Mouse (Mus musculus) embryonic facial prominence, embryonic 11.5 days (tissue): Measurements from ENCODE around the gene Usp39. TPM values are rescaled to one million over a fixed set of nuclear protein-coding genes. Genes with fewer than 3 reads are reported as not detected.

ENCODE experiments used
- ATAC-seq: fragments of 200-750 bp; cut with Nextera tagmentation; replicated peaks from 2 replicates; pipeline ENCODE4 v1.8.0; 2017; ENCODE audit warnings: low read depth; ENCODE audit not compliant: insufficient number of reproducible peaks, low FRiP score, low TSS enrichment
- DNase-seq: peaks from one replicate; pipeline ENCODE4 v3.0.0-alpha.2; 2015; ENCODE audit warnings: low spot score
- H3K27ac ChIP-seq: fragments of 300-500 bp; sonication (generic); replicated peaks from 2 replicates; pipeline ENCODE4 v1.5.1; 2014; ENCODE audit warnings: mild to moderate bottlenecking, low read depth, low read length, control low read depth
- H3K27me3 ChIP-seq: fragments of 300-500 bp; sonication (generic); 2 replicates; pipeline ENCODE4 v1.6.1; 2014; ENCODE audit warnings: mild to moderate bottlenecking, low read length, moderate library complexity, mixed read lengths; ENCODE audit not compliant: control insufficient read depth, insufficient read depth
- H3K36me3 ChIP-seq: fragments of 300-500 bp; sonication (generic); replicated peaks from 2 replicates; pipeline ENCODE4 v1.6.1; 2014; ENCODE audit warnings: low read depth, mild to moderate bottlenecking, low read length, moderate library complexity, mixed read lengths; ENCODE audit not compliant: control insufficient read depth, insufficient read depth
- H3K4me1 ChIP-seq: fragments of 300-500 bp; sonication (generic); 2 replicates; pipeline ENCODE4 v1.6.1; 2014; ENCODE audit warnings: low read length, mixed read lengths; ENCODE audit not compliant: control insufficient read depth, insufficient read depth
- H3K4me2 ChIP-seq: fragments of 300-500 bp; sonication (generic); 2 replicates; pipeline ENCODE4 v1.6.1; 2014; ENCODE audit warnings: low read depth, mild to moderate bottlenecking, control low read depth, low read length, moderate library complexity
- H3K4me3 ChIP-seq: fragments of 300-500 bp; sonication (generic); 2 replicates; pipeline ENCODE4 v1.5.1; 2014; ENCODE audit warnings: low read depth, low read length, control low read depth
- H3K9ac ChIP-seq: fragments of 300-500 bp; sonication (generic); replicated peaks from 2 replicates; pipeline ENCODE4 v1.6.1; 2014; ENCODE audit warnings: mild to moderate bottlenecking, control low read depth, low read length
- H3K9me3 ChIP-seq: fragments of 300-500 bp; sonication (generic); replicated peaks from 2 replicates; pipeline ENCODE4 v1.6.1; 2016; ENCODE audit warnings: mild to moderate bottlenecking, low read length, inconsistent platforms, mixed read lengths; ENCODE audit not compliant: control insufficient read depth
- WGBS: fragments of 180-500 bp; shearing (Covaris S2); extraction: QIAGEN DNeasy Blood & Tissue Kit; methylation state at CpG from one replicate; pipeline ENCODE4 v1.1.7; 2014; 5-methylcytosine and 5-hydroxymethylcytosine counted together
- polyA plus RNA-seq: library from polyadenylated mRNA; unstranded; fragments of >200 nt; fragmentation: Nextera tagmentation; extraction: Ambion mirVana; gene quantifications from 2 replicates; pipeline ENCODE4 v1.2.1, GENCODE M21; 2014

Gene Usp39
- polyA plus RNA-seq, 1 experiment from 2014 or later, result 107 TPM

DNA sequence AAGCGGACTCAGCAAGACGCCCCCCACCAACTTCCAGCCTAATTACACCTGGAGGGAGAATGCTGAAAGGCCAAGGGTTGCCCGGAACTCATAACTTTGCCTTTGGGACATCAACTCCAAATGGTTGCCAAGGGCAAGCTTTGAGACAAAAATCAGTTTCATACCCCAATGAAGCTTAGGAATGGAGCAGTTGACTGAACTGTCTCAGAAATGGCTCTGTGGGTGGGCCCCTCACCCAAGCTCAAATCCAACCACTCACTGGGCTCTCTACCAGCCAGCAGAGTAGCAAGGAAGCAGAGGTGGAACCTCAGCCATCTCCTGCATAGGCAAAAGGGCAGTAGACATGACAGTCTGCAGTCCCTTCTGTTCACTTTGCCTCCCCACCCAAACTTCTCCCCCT lies 42.8 kb upstream of the Usp39 start:
- 62% methylated on average over 3 of the region's 3 CpGs for WGBS
- Histone ChIP-seq H3K36me3 (no peaks in the 10 kb centered on the region), H3K4me2 (no peak overlapping the region), H3K27me3 (no peaks in the 10 kb centered on the region), H3K4me1 (no peaks in the 10 kb centered on the region), H3K9ac (no peak overlapping the region), H3K9me3 (no peaks in the 10 kb centered on the region), H3K4me3 (no peak overlapping the region), H3K27ac (no peak overlapping the region)
- no peak for DNase-seq
- no peak for ATAC-seq

DNA sequence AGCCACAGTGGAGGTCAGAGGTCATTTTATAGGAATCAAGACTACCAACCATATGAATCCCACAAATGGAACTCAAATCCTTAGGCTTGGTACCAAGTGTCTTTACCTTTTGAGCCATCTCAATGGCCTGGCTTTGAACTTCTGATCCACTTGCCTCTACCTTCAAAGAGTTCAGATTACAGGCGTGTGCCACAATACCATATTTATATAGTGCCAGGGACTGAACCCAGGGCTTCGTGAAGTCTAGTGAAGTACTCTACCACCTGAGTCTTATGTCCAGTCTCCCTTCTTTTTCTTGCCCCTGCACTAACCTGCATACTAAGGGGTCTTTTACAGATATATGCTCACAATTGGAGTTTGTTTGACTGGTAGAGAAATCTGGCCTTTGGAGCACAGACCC lies 41.6 kb upstream of the Usp39 start:
- Histone ChIP-seq H3K9me3 (no peaks in the 10 kb centered on the region), H3K36me3 (no peaks in the 10 kb centered on the region), H3K9ac (no peak overlapping the region), H3K4me2 (no peak overlapping the region), H3K27ac (no peak overlapping the region), H3K4me3 (no peak overlapping the region), H3K27me3 (no peaks in the 10 kb centered on the region), H3K4me1 (no peaks in the 10 kb centered on the region)
- no peak for ATAC-seq
- 86% methylated on average over 2 of the region's 2 CpGs for WGBS
- DNase-seq, result no peak

DNA sequence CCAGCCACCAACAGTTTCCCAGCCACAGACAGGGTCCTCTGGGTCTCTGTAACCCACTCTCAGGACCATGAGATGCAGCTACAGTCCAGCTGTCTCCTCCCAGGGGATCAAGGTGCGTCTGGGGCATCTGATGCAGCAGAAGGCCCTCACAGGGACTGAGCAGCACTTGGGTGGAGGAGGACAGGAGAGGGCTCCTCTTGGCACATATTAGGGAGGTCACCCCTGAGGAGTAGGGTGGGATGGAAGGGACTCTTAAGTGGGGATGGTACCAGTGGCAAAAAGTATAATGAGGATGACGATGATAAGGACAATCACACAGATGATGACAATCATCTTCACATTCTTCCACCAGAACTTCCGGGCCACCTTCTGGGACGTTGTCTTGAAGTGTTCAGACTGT lies 40.3 kb upstream of the Usp39 start:
- Histone ChIP-seq H3K27ac (no peak overlapping the region), H3K4me3 (no peak overlapping the region), H3K27me3 (0 out of 2 replicates have a peak, but pooled peaks cover 2% of the 10 kb centered on the region), H3K4me1 (no peaks in the 10 kb centered on the region; the same call in 1 of the 2 replicates), H3K36me3 (no peaks in the 10 kb centered on the region), H3K4me2 (no peak overlapping the region), H3K9ac (no peak overlapping the region), H3K9me3 (no peaks in the 10 kb centered on the region)
- ATAC-seq (no peak), DNase-seq (no peak)
- 79% methylated on average over 4 of the region's 4 CpGs for WGBS

DNA sequence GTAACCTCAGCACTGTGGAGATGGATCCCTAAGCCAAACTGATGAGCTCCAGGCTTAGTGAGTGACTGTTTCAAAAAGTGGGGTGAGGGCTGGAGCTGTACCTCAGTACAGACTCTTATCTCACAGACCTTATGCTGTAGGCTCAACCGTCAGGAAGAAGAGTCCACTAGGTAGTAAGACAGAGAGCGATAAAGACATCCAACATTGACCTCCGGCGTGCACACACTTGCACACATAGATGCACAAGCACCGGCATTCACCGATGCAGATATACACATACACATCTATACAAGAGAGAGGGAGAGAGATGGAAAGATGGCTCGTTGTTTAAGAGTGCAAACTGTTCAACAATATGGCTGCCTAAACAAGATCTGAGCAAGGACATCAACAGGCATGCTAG lies 39.0 kb upstream of the Usp39 start:
- Histone ChIP-seq H3K4me1 (no peaks in the 10 kb centered on the region; the same call in 1 of the 2 replicates), H3K4me3 (no peak overlapping the region), H3K9me3 (no peaks in the 10 kb centered on the region), H3K36me3 (no peaks in the 10 kb centered on the region), H3K27me3 (peaks cover 5% of the 10 kb centered on the region; the same call in 1 of the 2 replicates), H3K4me2 (no peak overlapping the region), H3K9ac (no peak overlapping the region), H3K27ac (no peak overlapping the region)
- 93% methylated on average over 7 of the region's 7 CpGs for WGBS
- ATAC-seq (no peak), DNase-seq (no peak)

DNA sequence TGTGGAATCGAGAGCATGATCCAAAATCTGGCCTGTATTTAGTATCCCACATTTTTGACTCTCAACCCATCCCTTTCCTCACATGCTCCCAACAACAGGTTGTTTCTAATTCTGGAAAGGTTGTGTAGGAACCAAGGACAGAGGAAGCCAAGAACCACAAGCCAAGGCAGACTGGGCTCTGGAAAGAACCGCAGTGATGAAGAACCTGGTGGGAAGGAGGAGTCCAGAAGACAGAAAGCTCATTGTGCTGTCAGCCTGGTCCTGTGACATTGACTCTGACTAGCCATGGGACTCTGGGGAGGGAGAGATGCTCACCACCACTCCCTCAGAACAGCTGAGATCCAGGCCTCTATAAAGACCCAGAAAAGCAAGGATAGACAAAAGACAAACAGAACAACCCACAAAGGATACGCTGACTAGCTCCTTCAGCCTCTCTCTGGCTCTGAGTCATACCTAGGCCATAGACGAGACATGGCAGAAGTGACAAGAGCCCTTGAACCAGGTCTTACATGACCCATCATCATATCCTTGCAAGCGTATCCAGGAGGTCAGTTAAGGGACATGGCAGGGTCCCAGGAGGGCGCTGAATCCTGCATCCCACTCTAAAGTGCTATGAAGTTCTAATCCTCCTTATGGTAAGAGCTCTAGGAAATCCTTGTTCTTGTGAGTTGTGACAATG lies 38.3 kb upstream of the Usp39 start:
- DNase-seq (no peak), ATAC-seq (no peak)
- Histone ChIP-seq H3K4me1 (no peaks in the 10 kb centered on the region; the same call in 1 of the 2 replicates), H3K4me3 (no peak overlapping the region), H3K9me3 (no peaks in the 10 kb centered on the region), H3K9ac (no peak overlapping the region), H3K27me3 (peaks cover 5% of the 10 kb centered on the region; the same call in 1 of the 2 replicates), H3K4me2 (no peak overlapping the region), H3K27ac (no peak overlapping the region), H3K36me3 (no peaks in the 10 kb centered on the region)
- WGBS, result 83% methylated on average over 6 of the region's 6 CpGs

DNA sequence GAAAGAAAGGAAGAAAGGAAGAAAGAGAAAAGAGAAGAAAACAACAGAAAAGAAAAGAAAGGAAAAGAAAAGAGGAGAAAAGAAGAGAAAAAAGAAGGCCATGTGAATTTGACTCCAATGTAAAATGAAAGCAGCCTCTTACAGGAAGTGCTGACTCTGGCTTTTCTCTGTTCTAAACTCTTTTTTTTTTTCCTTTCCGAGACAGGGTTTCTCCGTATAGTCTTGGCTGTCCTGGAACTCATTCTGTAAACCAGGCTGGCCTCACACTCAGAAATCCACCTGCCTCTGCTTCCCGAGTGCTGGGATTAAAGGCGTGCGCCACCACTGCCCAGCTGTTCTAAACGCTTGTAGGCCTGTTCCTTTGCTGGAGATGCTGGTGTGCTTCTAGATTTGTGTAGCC lies 37.5 kb upstream of the Usp39 start:
- WGBS, result 76% methylated on average over 6 of the region's 6 CpGs

DNA sequence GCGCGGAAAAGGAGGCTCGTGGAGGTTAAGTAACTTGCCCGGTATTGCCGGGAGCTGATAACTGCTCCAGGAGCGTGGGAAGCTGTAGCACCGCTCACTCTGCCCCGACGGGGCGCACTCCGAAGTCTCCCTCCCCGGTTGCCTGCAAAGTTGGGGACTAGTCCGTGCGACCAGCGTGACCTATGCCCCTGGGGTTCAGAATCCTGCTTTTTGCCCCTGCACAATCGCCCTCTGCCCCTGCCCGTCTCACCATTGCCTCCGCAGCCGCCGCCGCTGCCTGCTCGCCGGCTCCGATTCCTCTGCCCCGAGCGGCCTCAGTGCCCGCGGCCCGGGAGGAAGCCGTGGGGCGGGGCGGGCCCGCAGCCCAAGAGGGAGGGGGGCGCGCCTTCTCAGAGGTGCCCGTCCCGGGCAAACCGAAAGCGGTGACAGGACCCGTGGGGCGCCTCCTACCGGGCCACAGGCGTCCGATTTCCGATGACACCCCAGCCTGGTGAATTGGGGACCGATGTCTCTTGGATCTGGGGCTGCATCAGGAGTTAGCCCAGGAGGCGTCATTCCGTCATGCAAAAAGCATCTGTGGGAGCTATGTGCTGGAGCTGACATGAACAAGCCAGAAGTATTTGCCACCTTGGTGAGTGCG lies 35.3 kb upstream of the Usp39 start, which contains the start of gene Vamp5:
TSS of gene Vamp5 (minus strand) at position 338 of the 640 bp plus-strand sequence.
- H3K4me2 ChIP-seq, result peak within 1 kb of the TSS; percentile 84
- H3K9me3 ChIP-seq, result no peaks in the 10 kb centered on the region
- H3K27ac ChIP-seq, result peak within 1 kb of the TSS; percentile 35; the same call in 1 of the 2 replicates
- WGBS, result 2% methylated on average over 49 of the region's 49 CpGs
- DNase-seq, result peak; percentile 59
- peak within 1 kb of the TSS; percentile 45 for H3K4me3 ChIP-seq
- H3K27me3 ChIP-seq, result peaks cover 5% of the 10 kb centered on the region; the same call in 1 of the 2 replicates
- peak; percentile 45; the same call in 1 of the 2 replicates for ATAC-seq
- H3K4me1 ChIP-seq, result no peaks in the 10 kb centered on the region; the same call in 1 of the 2 replicates
- H3K36me3 ChIP-seq, result no peaks in the 10 kb centered on the region
- peak within 1 kb of the TSS; percentile 63 for H3K9ac ChIP-seq

More for the DNA sequence above, 37.5 kb upstream of the Usp39 start:
- Histone ChIP-seq H3K4me2 (no peak overlapping the region), H3K4me1 (no peaks in the 10 kb centered on the region; the same call in 1 of the 2 replicates), H3K36me3 (no peaks in the 10 kb centered on the region), H3K9me3 (no peaks in the 10 kb centered on the region), H3K9ac (no peak overlapping the region), H3K27me3 (peaks cover 5% of the 10 kb centered on the region; the same call in 1 of the 2 replicates), H3K4me3 (no peak overlapping the region), H3K27ac (no peak overlapping the region)
- ATAC-seq (no peak), DNase-seq (no peak)
